18 mouse cellular contexts compared by ENCODE assay signal in genomic region chr15:75116525-75116924, GRCm38 (mm10). TPM values are rescaled to one million over a fixed set of nuclear protein-coding genes. Genes with fewer than 3 reads are reported as not detected.
DNase-seq lines count a peak whose midpoint lies in the region.
"Had no signal": no experiment of that assay in that cellular context is flagged by ENCODE, and none has a peak within 500 bp of the region (broad histone marks: within the 10 kb centered on the region; RNA-seq: fewer than 3 reads in every experiment).

No protein-coding gene starts in this region.

- peak; percentile 89 for DNase-seq in CD4-positive helper T cell, adult 2 months (ENCODE audit: low read depth, low spot score)
- DNase-seq in R1 (ENCODE audit: low read depth, low spot score), result peak; percentile 5
- DNase-seq in naive thymus-derived CD4-positive, alpha-beta T cell, adult 2 months (ENCODE audit: low read depth), result peak; percentile 89
- DNase-seq in thymus, postnatal 0 days (ENCODE audit: low spot score), result peak; percentile 93
- DNase-seq in left cerebral cortex, adult 8-10 months (ENCODE audit: low spot score in 2 of 2), result no peak
- DNase-seq in cerebellum, adult 11 months, result no peak
- no peak for DNase-seq in ovary, postnatal 14 days (ENCODE audit: low spot score)
- DNase-seq: cerebellum, adult 9-11 months; kidney, adult 8-10 months; liver, embryonic 13.5 days had no signal

RNA-seq across cellular contexts. Expression of gene Ly6c2, which starts 4.8 kb away (rescaled TPM):
- 11.2 and 14.7 TPM in 2 replicates for polyA plus RNA-seq in thymus, postnatal 0 days (2015; fragmentation: Nextera tagmentation; extraction: Ambion mirVana)
- 1 to 10 TPM; 1.5 to 3.8 (median 2.2) TPM for total RNA-seq in left cerebral cortex, adult 8-10 months (2022)
- total RNA-seq: MEL had no signal
- polyA plus RNA-seq: embryonic facial prominence, embryonic 11.5 days; heart, embryonic 12.5 days; hindbrain, embryonic 12.5 days had no signal

RNA-seq across cellular contexts. Expression of gene Ly6g, which starts 38.5 kb away (rescaled TPM):
- polyA plus RNA-seq in thymus, postnatal 0 days (2015; fragmentation: Nextera tagmentation; extraction: Ambion mirVana), result 2.4 and 3.1 TPM in 2 replicates
- total RNA-seq in left cerebral cortex, adult 8-10 months (2022), result not detected
- total RNA-seq: gastrocnemius, adult 18-20 months; layer of hippocampus, adult 2 months; MEL had no signal
- polyA plus RNA-seq: embryonic facial prominence, embryonic 11.5 days; heart, embryonic 12.5 days; hindbrain, embryonic 12.5 days; macrophage; small intestine, adult 2 months had no signal

Comparison
In these comparisons a context has a peak if more than half of its experiments do, and no peak if none do; other contexts are left out.
1. DNase-seq: peak in CD4-positive helper T cell, adult 2 months (single experiment), R1 (single experiment), naive thymus-derived CD4-positive, alpha-beta T cell, adult 2 months (single experiment) and thymus, postnatal 0 days (single experiment); none in left cerebral cortex, adult 8-10 months (0 of 2), cerebellum, adult 11 months (single experiment) and ovary, postnatal 14 days (single experiment).